Mouse (Mus musculus): ENCODE results near the gene Spsb1.

DNA sequence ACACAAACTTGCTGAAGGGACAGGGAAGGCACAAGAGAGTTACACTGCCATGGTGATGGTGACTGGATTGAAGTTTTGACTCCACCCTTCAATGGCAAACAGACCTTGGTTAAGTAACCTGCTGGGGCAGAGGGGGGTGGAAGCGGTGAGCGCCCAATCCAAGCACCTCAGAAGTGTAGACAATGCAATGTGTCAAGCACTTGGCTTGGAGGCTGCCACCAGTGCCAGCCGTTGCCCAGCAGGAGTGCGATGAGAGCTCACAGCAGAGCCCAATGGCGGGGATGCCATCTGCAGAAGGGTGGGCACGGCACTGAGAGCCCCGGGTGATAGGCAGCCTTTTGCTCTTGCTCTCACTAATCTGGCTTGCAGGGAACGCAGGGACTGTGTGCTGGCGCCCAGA is 2.6 kb downstream of the Spsb1 start:
- TF ChIP-seq GATA1 (IDR thresholded peaks at IDR 0.05; ENCODE audit: borderline replicate concordance, low read length) (no peak), FLI1 (IDR thresholded peaks at IDR 0.05; ENCODE audit: low read length) (no peak)
